Mouse (Mus musculus) forebrain, embryonic 14.5 days (tissue): Measurements from ENCODE around the gene Defb36. TPM values are rescaled to one million over a fixed set of nuclear protein-coding genes. Genes with fewer than 3 reads are reported as not detected.

ENCODE experiments used
- ATAC-seq: fragments of 200-750 bp; cut with Nextera tagmentation; 2 replicates; pipeline ENCODE4 v1.8.0; 2017; ENCODE audit warnings: mild to moderate bottlenecking, moderate library complexity
- DNase-seq: peaks from one replicate; pipeline ENCODE4 v3.0.0-alpha.2; 2015; ENCODE audit warnings: low spot score
- H3K27ac ChIP-seq: fragments of 300-500 bp; sonication (generic); 2 replicates; pipeline ENCODE4 v1.5.1; 2014; ENCODE audit warnings: low read depth, mild to moderate bottlenecking, control low read depth, low read length, moderate library complexity
- H3K27me3 ChIP-seq: fragments of 300-500 bp; sonication (generic); replicated peaks from 2 replicates; pipeline ENCODE4 v1.6.1; 2014; ENCODE audit warnings: low read length, control low read depth, mixed read lengths; ENCODE audit not compliant: control insufficient read depth, insufficient read depth
- H3K36me3 ChIP-seq: fragments of 300-500 bp; sonication (generic); 2 replicates; pipeline ENCODE4 v1.6.1; 2014; ENCODE audit warnings: low read length, control low read depth; ENCODE audit not compliant: control insufficient read depth, insufficient read depth
- H3K4me1 ChIP-seq: fragments of 300-500 bp; sonication (generic); 2 replicates; pipeline ENCODE4 v1.6.1; 2014; ENCODE audit warnings: antibody characterized with exemption, low read length, control low read depth; ENCODE audit not compliant: control insufficient read depth, insufficient read depth
- H3K4me2 ChIP-seq: fragments of 300-500 bp; sonication (generic); 2 replicates; pipeline ENCODE4 v1.6.1; 2014; ENCODE audit warnings: mild to moderate bottlenecking, control low read depth, low read length
- H3K4me3 ChIP-seq: fragments of 300-500 bp; sonication (generic); 2 replicates; pipeline ENCODE4 v1.5.1; 2014; ENCODE audit warnings: low read depth, low read length, control low read depth
- H3K9ac ChIP-seq: fragments of 300-500 bp; sonication (generic); 2 replicates; pipeline ENCODE4 v1.6.1; 2014; ENCODE audit warnings: mild to moderate bottlenecking, low read length, control low read depth, moderate library complexity
- H3K9me3 ChIP-seq: fragments of 300-500 bp; sonication (generic); replicated peaks from 2 replicates; pipeline ENCODE4 v1.6.1; 2016; ENCODE audit warnings: low read length, control low read depth, mixed read lengths; ENCODE audit not compliant: control insufficient read depth
- WGBS: fragments of 180-500 bp; shearing (Covaris S2); extraction: QIAGEN DNeasy Blood & Tissue Kit; methylation state at CpG from one replicate; pipeline ENCODE4 v1.1.7; 2014; 5-methylcytosine and 5-hydroxymethylcytosine counted together
- polyA plus RNA-seq: library from polyadenylated mRNA; unstranded; fragments of >200 nt; fragmentation: Nextera tagmentation; extraction: Ambion mirVana; gene quantifications from 2 replicates; pipeline ENCODE4 v1.2.1, GENCODE M21; 2014

Gene Defb36
- polyA plus RNA-seq, 1 experiment from 2014 or later, result not detected

- Histone ChIP-seq H3K4me1 (peaks cover 4% of the 10 kb centered on the region; the same call in 1 of the 2 replicates), H3K4me3 (no peak overlapping the region), H3K9me3 (no peaks in the 10 kb centered on the region), H3K27me3 (no peaks in the 10 kb centered on the region), H3K9ac (no peak overlapping the region), H3K4me2 (no peak overlapping the region), H3K27ac (no peak overlapping the region), H3K36me3 (no peaks in the 10 kb centered on the region)
- no peak for ATAC-seq
- WGBS, result 59% methylated on average over 6 of the region's 6 CpGs
- DNase-seq, result no peak
Observed at GRCm38 (mm10) chr2:152638865-152639264, 34.7 kb downstream of the Defb36 start.

- Histone ChIP-seq H3K9me3 (no peaks in the 10 kb centered on the region), H3K4me2 (no peak overlapping the region), H3K27ac (no peak overlapping the region), H3K4me3 (no peak overlapping the region), H3K27me3 (no peaks in the 10 kb centered on the region), H3K4me1 (peaks cover 4% of the 10 kb centered on the region; the same call in 1 of the 2 replicates), H3K9ac (no peak overlapping the region), H3K36me3 (no peaks in the 10 kb centered on the region)
- ATAC-seq, result peak; percentile 34; the same call in 1 of the 2 replicates
- WGBS, result 19% methylated on average over 11 of the region's 11 CpGs
- DNase-seq, result peak; percentile 17
Observed at GRCm38 (mm10) chr2:152639406-152640113, 35.4 kb downstream of the Defb36 start.

GRCm38 (mm10) chr2:152652901-152653620, 48.9 kb downstream of the Defb36 start:
- Histone ChIP-seq H3K36me3 (no peaks in the 10 kb centered on the region), H3K4me1 (no peaks in the 10 kb centered on the region; the same call in 1 of the 2 replicates), H3K9me3 (no peaks in the 10 kb centered on the region), H3K27me3 (no peaks in the 10 kb centered on the region), H3K4me3 (no peak overlapping the region), H3K4me2 (no peak overlapping the region), H3K27ac (no peak overlapping the region), H3K9ac (no peak overlapping the region)
- 79% methylated on average over 10 of the region's 10 CpGs for WGBS
- ATAC-seq (no peak), DNase-seq (no peak)

GRCm38 (mm10) chr2:152653874-152654715, 50.0 kb downstream of the Defb36 start:
- Histone ChIP-seq H3K4me1 (no peaks in the 10 kb centered on the region; the same call in 1 of the 2 replicates), H3K4me3 (no peak overlapping the region), H3K27me3 (no peaks in the 10 kb centered on the region), H3K4me2 (peak overlapping the region; percentile 26; the same call in 1 of the 2 replicates), H3K9me3 (no peaks in the 10 kb centered on the region), H3K9ac (no peak overlapping the region), H3K36me3 (no peaks in the 10 kb centered on the region), H3K27ac (peak overlapping the region; percentile 79)
- DNase-seq (peak; percentile 92), ATAC-seq (peak; percentile 94)
- WGBS, result 58% methylated on average over 14 of the region's 14 CpGs

GRCm38 (mm10) chr2:152657398-152657797, 53.3 kb downstream of the Defb36 start:
- no peaks in the 10 kb centered on the region; the same call in 1 of the 2 replicates for H3K4me1 ChIP-seq
- H3K4me3 ChIP-seq, result no peak overlapping the region
- ATAC-seq, result no peak
- no peak for DNase-seq
- WGBS, result 68% methylated on average over 10 of the region's 10 CpGs
- no peak overlapping the region for H3K4me2 ChIP-seq
- no peak overlapping the region for H3K27ac ChIP-seq
- no peak overlapping the region for H3K9ac ChIP-seq
- H3K36me3 ChIP-seq, result no peaks in the 10 kb centered on the region
- H3K27me3 ChIP-seq, result no peaks in the 10 kb centered on the region
- H3K9me3 ChIP-seq, result no peaks in the 10 kb centered on the region

GRCm38 (mm10) chr2:152661163-152661562, 57.0 kb downstream of the Defb36 start:
- DNase-seq (no peak), ATAC-seq (no peak)
- no peak overlapping the region for H3K4me2 ChIP-seq
- no peaks in the 10 kb centered on the region for H3K9me3 ChIP-seq
- no peak overlapping the region for H3K9ac ChIP-seq
- H3K27me3 ChIP-seq, result no peaks in the 10 kb centered on the region
- H3K4me1 ChIP-seq, result no peaks in the 10 kb centered on the region
- 79% methylated on average over 6 of the region's 6 CpGs for WGBS
- no peak overlapping the region for H3K4me3 ChIP-seq
- no peak overlapping the region for H3K27ac ChIP-seq
- H3K36me3 ChIP-seq, result no peaks in the 10 kb centered on the region

Other genes with a start within 250 kb of the Defb36 start
- 18.9 and 21.8 TPM in 2 replicates for gene Nrsn2, start 227.7 kb upstream of the Defb36 start, polyA plus RNA-seq
- 18.2 and 21.8 TPM in 2 replicates for gene Sox12, start 206.3 kb upstream of the Defb36 start, polyA plus RNA-seq
- 17.3 and 18.2 TPM in 2 replicates for gene Zcchc3, start 189.3 kb upstream of the Defb36 start, polyA plus RNA-seq
- gene 6820408C15Rik, start 188.7 kb upstream of the Defb36 start, polyA plus RNA-seq, result 2.3 and 2.8 TPM in 2 replicates
- not detected in 2 replicates for gene Defb23, start 139.7 kb upstream of the Defb36 start, polyA plus RNA-seq
- not detected in 2 replicates for gene Defb20, start 127.3 kb upstream of the Defb36 start, polyA plus RNA-seq
- not detected in 2 replicates for gene Defb22, start 114.2 kb upstream of the Defb36 start, polyA plus RNA-seq
- gene Defb26, start 92.6 kb upstream of the Defb36 start, polyA plus RNA-seq, result not detected in 2 replicates
- not detected in 2 replicates for gene Defb28, start 86.1 kb upstream of the Defb36 start, polyA plus RNA-seq
- gene Defb29, start 64.2 kb upstream of the Defb36 start, polyA plus RNA-seq, result not detected in 2 replicates
- gene Gm17416, start 35.0 kb upstream of the Defb36 start, polyA plus RNA-seq, result not detected in 2 replicates
- not detected in 2 replicates for gene Defb21, start 31.6 kb upstream of the Defb36 start, polyA plus RNA-seq
- gene Defb19, start 24.0 kb upstream of the Defb36 start, polyA plus RNA-seq, result not detected in 2 replicates
- gene Defb45, start 4.9 kb upstream of the Defb36 start, polyA plus RNA-seq, result not detected in 2 replicates
- gene Defb25, start 18.7 kb downstream of the Defb36 start, polyA plus RNA-seq, result not detected in 2 replicates
- 0.34 and 0.53 TPM in 2 replicates for gene Rem1, start 22.6 kb downstream of the Defb36 start, polyA plus RNA-seq
- gene H13, start 65.1 kb downstream of the Defb36 start, polyA plus RNA-seq, result 136 and 161 TPM in 2 replicates
- gene Mcts2, start 82.7 kb downstream of the Defb36 start, polyA plus RNA-seq, result 35.8 and 42.6 TPM in 2 replicates
- 29.2 and 32.8 TPM in 2 replicates for gene Id1, start 131.9 kb downstream of the Defb36 start, polyA plus RNA-seq
- 4.5 and 5.9 TPM in 2 replicates for gene Cox4i2, start 149.8 kb downstream of the Defb36 start, polyA plus RNA-seq
- 179 and 189 TPM in 2 replicates for gene Bcl2l1, start 227.4 kb downstream of the Defb36 start, polyA plus RNA-seq
- gene Tpx2, start 243.6 kb downstream of the Defb36 start, polyA plus RNA-seq, result 70.1 and 81.5 TPM in 2 replicates